Mouse (Mus musculus) embryonic facial prominence, embryonic 13.5 days (tissue): ENCODE results near the gene Gm42906. TPM values are rescaled to one million over a fixed set of nuclear protein-coding genes. Genes with fewer than 3 reads are reported as not detected.

Experiments used
- ATAC-seq: fragments of 200-750 bp; cut with Nextera tagmentation; 2 replicates; pipeline ENCODE4 v1.8.0; 2017; ENCODE audit warnings: low read depth; ENCODE audit not compliant: insufficient number of reproducible peaks, insufficient read depth, low FRiP score, low TSS enrichment
- H3K27ac ChIP-seq: fragments of 300-500 bp; sonication (generic); 2 replicates; pipeline ENCODE4 v1.5.1; 2015; ENCODE audit warnings: moderate library complexity, mild to moderate bottlenecking, inconsistent platforms
- H3K27me3 ChIP-seq: fragments of 300-500 bp; sonication (generic); 2 replicates; pipeline ENCODE4 v1.6.1; 2015; ENCODE audit warnings: mild to moderate bottlenecking, inconsistent platforms
- H3K36me3 ChIP-seq: fragments of 300-500 bp; sonication (generic); 2 replicates; pipeline ENCODE4 v1.6.1; 2015; ENCODE audit warnings: mild to moderate bottlenecking, inconsistent platforms
- H3K4me1 ChIP-seq: fragments of 300-500 bp; sonication (generic); 2 replicates; pipeline ENCODE4 v1.6.1; 2015; ENCODE audit warnings: inconsistent platforms
- H3K4me2 ChIP-seq: fragments of 300-500 bp; sonication (generic); 2 replicates; pipeline ENCODE4 v1.6.1; 2015; ENCODE audit warnings: moderate library complexity, mild to moderate bottlenecking, inconsistent platforms
- H3K4me3 ChIP-seq: fragments of 300-500 bp; sonication (generic); 2 replicates; pipeline ENCODE4 v1.5.1; 2015; ENCODE audit warnings: mild to moderate bottlenecking, inconsistent platforms
- H3K9ac ChIP-seq: fragments of 300-500 bp; sonication (generic); 2 replicates; pipeline ENCODE4 v1.6.1; 2015; ENCODE audit warnings: mild to moderate bottlenecking, inconsistent platforms
- H3K9me3 ChIP-seq: fragments of 300-500 bp; sonication (generic); 2 replicates; pipeline ENCODE4 v1.6.1; 2016; ENCODE audit warnings: inconsistent platforms
- WGBS: fragments of 180-500 bp; shearing (Covaris S2); methylation state at CpG from one replicate; pipeline ENCODE4 v1.1.7; 2015; ENCODE audit warnings: mixed read lengths; 5-methylcytosine and 5-hydroxymethylcytosine counted together
- polyA plus RNA-seq: library from polyadenylated mRNA; unstranded; fragments of >200 nt; fragmentation: Nextera tagmentation; extraction: Ambion mirVana; gene quantifications from 2 replicates; pipeline ENCODE4 v1.2.1, GENCODE M21; 2015

Gene Gm42906
- polyA plus RNA-seq, 1 experiment from 2014 or later, result not detected

DNA sequence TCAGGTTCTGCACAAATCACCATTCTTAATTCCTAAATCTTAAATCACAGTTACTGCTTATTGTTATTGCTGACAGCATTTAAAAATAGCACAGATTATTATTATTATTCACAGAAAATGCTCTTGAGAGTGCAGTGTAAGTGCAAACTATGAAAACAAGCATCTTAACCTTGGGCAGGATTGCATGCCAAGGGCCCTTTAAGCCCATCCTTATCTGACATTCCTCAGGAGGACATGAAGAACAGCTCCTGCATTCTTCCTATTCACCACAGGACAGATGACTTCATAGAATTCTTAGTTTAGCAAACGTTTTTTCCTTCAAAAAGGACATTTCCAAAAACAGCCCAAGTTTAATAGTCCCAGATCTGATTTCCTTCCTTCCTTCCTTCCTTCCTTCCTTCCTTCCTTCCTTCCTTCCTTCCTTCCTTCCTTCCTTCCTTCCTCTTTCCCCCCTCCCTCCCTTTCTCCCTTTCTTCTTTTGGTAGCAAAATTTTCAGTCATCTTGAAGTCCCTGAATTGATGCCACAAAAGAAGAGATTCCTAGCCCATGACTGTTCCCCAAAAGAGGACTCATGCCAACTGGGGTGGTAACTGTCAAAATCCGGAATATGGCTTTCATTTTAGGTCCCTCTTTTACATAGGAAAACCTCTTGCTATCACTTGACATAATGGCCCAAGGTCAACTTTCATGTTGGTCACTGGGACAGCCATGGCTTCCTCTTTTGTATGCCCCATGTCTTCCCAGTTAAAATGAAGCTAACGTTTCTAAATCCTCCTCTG is 334.9 kb downstream of the Gm42906 start:
- WGBS, result 74% methylated on average over 3 of the region's 3 CpGs
- H3K27ac ChIP-seq, result no peak overlapping the region
- no peaks in the 10 kb centered on the region; the same call in 1 of the 2 replicates for H3K9me3 ChIP-seq
- H3K36me3 ChIP-seq, result no peaks in the 10 kb centered on the region
- H3K4me1 ChIP-seq, result peaks cover 15% of the 10 kb centered on the region
- H3K4me3 ChIP-seq, result no peak overlapping the region
- no peaks in the 10 kb centered on the region for H3K27me3 ChIP-seq
- no peak overlapping the region for H3K9ac ChIP-seq
- no peak for ATAC-seq
- H3K4me2 ChIP-seq, result no peak overlapping the region

DNA sequence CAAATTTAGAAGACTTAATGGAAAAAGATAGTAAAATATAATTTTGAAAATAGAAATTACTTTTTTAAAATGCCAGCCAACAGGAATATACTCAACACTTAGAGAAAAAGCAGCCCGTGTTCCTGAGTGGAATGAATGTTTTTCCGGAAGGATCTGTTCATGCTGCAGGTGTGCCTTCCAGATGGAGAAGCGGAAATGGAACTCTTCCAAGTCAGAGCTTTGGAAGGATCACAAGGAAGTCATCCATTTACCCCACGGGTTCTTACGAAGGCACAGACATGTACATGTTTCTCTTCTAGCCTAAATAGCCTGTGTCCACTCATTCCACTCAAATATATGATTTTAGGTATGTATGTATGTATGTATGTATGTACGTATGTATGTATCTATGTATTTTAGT is 337.0 kb downstream of the Gm42906 start:
- Histone ChIP-seq H3K4me3 (no peak overlapping the region), H3K27me3 (no peaks in the 10 kb centered on the region), H3K36me3 (no peaks in the 10 kb centered on the region), H3K4me1 (peaks cover 3% of the 10 kb centered on the region), H3K9me3 (no peaks in the 10 kb centered on the region; the same call in 1 of the 2 replicates), H3K27ac (no peak overlapping the region), H3K9ac (no peak overlapping the region), H3K4me2 (no peak overlapping the region)
- WGBS, result 88% methylated on average over 6 of the region's 6 CpGs
- ATAC-seq, result no peak

DNA sequence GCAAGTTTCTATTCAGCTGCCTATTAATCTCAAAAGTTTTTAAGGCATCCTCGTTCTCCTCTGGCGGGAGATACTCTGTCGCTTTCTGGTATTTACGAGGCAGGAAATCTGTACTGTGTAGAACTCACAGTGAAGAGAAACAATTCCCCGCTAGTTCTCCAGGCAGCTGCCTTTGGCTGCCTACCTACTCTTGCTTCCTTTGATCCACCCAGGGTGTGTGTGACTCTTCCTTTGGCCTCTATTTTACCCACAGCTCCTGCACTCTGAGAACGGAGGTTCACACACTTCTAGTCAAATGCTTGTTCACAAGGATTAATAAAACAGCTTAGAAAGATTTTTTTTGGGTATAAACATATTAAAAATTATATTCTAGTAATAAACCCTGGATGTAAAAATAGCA is 338.8 kb downstream of the Gm42906 start:
- no peaks in the 10 kb centered on the region for H3K27me3 ChIP-seq
- H3K9ac ChIP-seq, result no peak overlapping the region
- no peaks in the 10 kb centered on the region; the same call in 1 of the 2 replicates for H3K9me3 ChIP-seq
- ATAC-seq, result no peak
- WGBS, result 78% methylated on average over 6 of the region's 6 CpGs
- no peaks in the 10 kb centered on the region for H3K4me1 ChIP-seq
- no peak overlapping the region for H3K27ac ChIP-seq
- no peak overlapping the region for H3K4me3 ChIP-seq
- H3K4me2 ChIP-seq, result no peak overlapping the region
- no peaks in the 10 kb centered on the region for H3K36me3 ChIP-seq

DNA sequence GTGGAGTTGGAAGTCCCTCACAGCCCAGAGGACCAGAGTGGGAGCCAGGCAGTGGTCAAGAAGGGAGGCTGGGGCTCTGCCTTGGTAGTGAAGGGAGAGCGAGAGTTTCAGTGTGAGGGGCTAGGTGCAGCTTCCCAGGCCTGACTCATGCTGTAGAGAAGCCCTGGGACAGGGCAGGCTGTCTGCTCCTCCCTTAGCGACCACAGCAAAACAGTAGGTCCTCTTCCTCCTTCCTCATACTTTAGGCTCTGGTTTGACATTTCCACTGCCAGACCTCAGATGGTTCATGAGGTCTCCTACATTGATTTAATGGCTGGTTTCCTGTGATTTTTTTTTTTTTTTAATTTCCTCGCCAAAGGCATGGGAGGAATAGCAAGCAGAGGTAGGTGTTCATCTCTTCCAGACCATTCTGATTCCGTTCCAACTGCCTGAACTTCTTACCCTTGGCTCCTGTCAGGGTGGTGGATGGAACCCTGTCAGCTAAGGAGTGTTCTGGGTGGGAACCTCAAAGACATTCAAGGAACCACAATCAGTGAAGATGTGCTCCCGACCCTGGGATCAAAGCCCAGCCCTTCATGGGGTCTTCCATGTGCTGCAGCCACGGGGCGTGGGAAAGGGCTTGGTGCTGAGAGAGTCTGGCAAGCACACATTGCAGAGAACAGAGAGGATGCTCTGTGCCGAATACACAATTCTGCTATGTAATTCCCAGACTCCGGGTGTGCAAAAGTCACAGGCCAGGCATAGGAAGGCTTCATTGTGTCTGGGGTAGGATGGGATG is 341.3 kb downstream of the Gm42906 start:
- H3K4me1 ChIP-seq, result no peaks in the 10 kb centered on the region
- H3K36me3 ChIP-seq, result no peaks in the 10 kb centered on the region
- ATAC-seq, result no peak
- no peak overlapping the region for H3K27ac ChIP-seq
- H3K4me2 ChIP-seq, result no peak overlapping the region
- H3K9ac ChIP-seq, result no peak overlapping the region
- no peak overlapping the region for H3K4me3 ChIP-seq
- H3K9me3 ChIP-seq, result no peaks in the 10 kb centered on the region
- no peaks in the 10 kb centered on the region for H3K27me3 ChIP-seq
- WGBS, result 65% methylated on average over 9 of the region's 9 CpGs

DNA sequence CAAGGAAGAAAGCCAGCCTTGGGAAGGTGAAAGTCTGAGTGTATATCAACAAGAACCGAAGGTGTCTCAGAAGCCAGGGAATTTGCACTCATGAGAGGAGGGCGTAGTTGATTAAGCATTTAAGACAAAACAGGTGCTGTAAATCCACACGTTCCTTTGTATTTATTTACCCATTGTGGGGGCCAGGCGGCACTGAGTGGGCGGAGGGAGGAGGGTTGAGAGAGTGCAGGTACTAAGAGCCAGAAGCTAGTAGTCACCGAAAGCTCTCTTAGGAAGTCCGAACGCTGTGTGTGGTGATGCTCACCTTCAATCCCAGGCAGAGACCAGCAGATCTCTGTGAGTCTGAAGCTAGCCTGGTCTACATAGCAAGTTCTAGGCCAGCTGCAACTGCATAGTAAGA is 342.2 kb downstream of the Gm42906 start:
- WGBS, result 86% methylated on average over 8 of the region's 8 CpGs
- Histone ChIP-seq H3K4me3 (no peak overlapping the region), H3K9ac (no peak overlapping the region), H3K9me3 (no peaks in the 10 kb centered on the region), H3K27me3 (no peaks in the 10 kb centered on the region), H3K27ac (no peak overlapping the region), H3K4me1 (no peaks in the 10 kb centered on the region), H3K4me2 (no peak overlapping the region), H3K36me3 (no peaks in the 10 kb centered on the region)
- ATAC-seq, result no peak

DNA sequence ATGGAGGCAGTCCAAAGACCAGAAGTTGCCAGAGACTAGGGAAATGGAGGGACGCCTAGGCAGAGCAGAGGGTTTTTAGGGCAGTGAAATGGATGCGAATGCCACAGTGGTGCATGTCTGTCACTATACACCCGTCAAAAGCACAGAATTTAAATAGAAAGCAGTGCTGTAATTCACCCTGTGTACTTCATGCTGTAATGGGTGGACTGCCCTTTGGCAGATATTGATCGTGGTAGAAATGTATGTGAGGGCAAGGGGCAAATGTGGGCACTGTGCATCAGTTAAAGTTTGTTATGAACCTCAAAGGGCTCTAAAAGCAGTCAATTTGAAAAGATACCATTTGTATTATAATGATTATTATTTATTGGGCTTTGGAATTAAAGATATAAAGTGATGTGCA is 347.7 kb downstream of the Gm42906 start:
- WGBS, result 83% methylated on average over 4 of the region's 4 CpGs
- no peak overlapping the region for H3K4me2 ChIP-seq

DNA sequence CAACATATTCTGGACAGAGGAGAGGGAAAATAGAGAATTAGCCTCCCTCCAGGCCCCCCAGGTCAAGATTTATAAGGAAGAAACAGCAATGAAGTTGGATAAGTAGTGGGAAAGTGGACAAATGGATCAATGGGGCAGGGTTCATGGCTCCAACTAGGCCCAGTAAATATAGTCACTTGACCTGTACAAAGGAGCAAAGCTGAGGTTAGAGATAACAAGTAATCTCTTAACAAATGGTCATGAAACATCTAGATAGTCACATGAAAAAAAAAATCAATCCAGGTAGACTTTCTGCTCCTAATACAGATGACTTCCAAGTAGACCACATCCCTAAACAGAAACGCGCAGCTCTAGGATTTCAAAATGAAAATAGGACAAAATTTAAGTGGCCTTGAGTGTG is 350.0 kb downstream of the Gm42906 start:
- H3K9ac ChIP-seq, result no peak overlapping the region
- H3K27me3 ChIP-seq, result no peaks in the 10 kb centered on the region
- WGBS, result 92% methylated on average over 2 of the region's 2 CpGs
- H3K4me1 ChIP-seq, result no peaks in the 10 kb centered on the region
- ATAC-seq, result no peak
- H3K9me3 ChIP-seq, result no peaks in the 10 kb centered on the region
- H3K36me3 ChIP-seq, result no peaks in the 10 kb centered on the region
- no peak overlapping the region for H3K4me3 ChIP-seq
- H3K4me2 ChIP-seq, result no peak overlapping the region
- H3K27ac ChIP-seq, result no peak overlapping the region

More for the DNA sequence above, 347.7 kb downstream of the Gm42906 start:
- no peak overlapping the region for H3K4me3 ChIP-seq
- no peak for ATAC-seq
- no peak overlapping the region for H3K27ac ChIP-seq
- H3K9me3 ChIP-seq, result no peaks in the 10 kb centered on the region
- H3K27me3 ChIP-seq, result no peaks in the 10 kb centered on the region
- H3K4me1 ChIP-seq, result no peaks in the 10 kb centered on the region
- no peaks in the 10 kb centered on the region for H3K36me3 ChIP-seq
- no peak overlapping the region for H3K9ac ChIP-seq

DNA sequence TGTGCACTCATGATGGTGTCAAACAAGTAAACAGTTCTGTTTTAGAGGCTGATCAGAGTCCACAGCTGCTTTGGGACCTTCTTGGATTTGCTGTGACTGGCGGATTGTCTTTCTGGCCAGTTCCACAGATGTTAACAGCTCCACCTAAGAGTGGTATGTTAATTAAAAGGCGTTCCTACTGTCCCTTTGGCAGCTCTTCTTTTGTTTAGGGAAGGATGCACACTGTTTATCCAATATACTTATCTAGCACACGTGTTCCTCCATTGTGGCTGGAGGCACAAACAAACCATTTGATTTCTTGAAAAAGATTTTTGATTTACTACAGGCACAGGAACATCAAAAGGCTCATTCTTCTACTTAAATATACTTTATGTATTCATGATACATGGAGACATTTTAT is 351.0 kb downstream of the Gm42906 start:
- no peaks in the 10 kb centered on the region for H3K36me3 ChIP-seq
- no peak overlapping the region for H3K27ac ChIP-seq
- H3K27me3 ChIP-seq, result no peaks in the 10 kb centered on the region
- H3K4me3 ChIP-seq, result no peak overlapping the region
- no peak for ATAC-seq
- no peak overlapping the region for H3K9ac ChIP-seq
- 59% methylated on average over 3 of the region's 3 CpGs for WGBS
- no peaks in the 10 kb centered on the region for H3K4me1 ChIP-seq
- no peak overlapping the region for H3K4me2 ChIP-seq
- H3K9me3 ChIP-seq, result no peaks in the 10 kb centered on the region

DNA sequence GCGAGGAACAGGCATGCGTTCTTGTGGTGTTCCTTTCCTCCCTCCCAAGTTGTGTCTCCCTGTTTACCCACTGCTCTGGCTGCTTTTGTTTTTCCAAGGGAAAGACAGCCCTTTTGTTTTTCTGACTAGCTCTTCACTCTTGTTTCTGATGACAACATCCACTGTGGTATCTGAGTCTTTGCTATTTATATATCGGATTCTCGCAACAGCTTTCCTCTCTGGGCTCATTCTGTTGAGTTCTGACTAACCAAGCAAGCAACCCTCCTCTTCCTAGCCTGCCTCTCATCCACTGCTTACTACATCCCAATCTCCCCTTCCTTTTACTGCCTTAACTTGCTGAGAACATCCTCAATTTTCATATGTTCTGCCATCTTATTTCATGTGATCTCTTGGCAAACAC is 353.7 kb downstream of the Gm42906 start:
- Histone ChIP-seq H3K9me3 (no peaks in the 10 kb centered on the region), H3K4me1 (peaks cover 21% of the 10 kb centered on the region), H3K4me2 (no peak overlapping the region), H3K9ac (no peak overlapping the region), H3K36me3 (no peaks in the 10 kb centered on the region), H3K27ac (no peak overlapping the region), H3K27me3 (no peaks in the 10 kb centered on the region), H3K4me3 (no peak overlapping the region)
- 82% methylated on average over 4 of the region's 4 CpGs for WGBS
- ATAC-seq, result no peak

DNA sequence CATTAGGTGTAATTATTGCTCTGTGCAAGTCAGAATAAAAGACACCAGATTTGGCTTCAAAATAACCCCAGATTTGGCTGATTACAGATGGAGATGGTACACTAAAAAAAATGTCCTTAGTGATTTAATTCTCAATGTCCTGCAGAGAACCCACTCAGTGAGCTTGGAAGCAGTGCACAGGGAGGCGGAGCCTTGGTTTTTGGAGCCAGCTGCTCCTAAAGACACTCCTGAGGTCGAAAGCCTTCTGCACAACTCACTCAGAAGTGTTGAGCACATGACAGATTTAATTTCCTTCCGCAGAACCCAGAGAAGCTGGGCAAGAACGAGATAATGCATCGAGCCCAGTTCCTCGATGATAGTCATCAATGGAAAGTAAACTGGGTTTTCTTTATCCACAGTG is 356.5 kb downstream of the Gm42906 start:
- no peak overlapping the region for H3K4me3 ChIP-seq
- H3K9ac ChIP-seq, result no peak overlapping the region
- no peaks in the 10 kb centered on the region for H3K27me3 ChIP-seq
- H3K36me3 ChIP-seq, result no peaks in the 10 kb centered on the region
- H3K4me1 ChIP-seq, result peaks cover 21% of the 10 kb centered on the region
- WGBS, result 46% methylated on average over 6 of the region's 6 CpGs
- no peak overlapping the region for H3K4me2 ChIP-seq
- no peaks in the 10 kb centered on the region for H3K9me3 ChIP-seq
- no peak for ATAC-seq
- no peak overlapping the region for H3K27ac ChIP-seq

DNA sequence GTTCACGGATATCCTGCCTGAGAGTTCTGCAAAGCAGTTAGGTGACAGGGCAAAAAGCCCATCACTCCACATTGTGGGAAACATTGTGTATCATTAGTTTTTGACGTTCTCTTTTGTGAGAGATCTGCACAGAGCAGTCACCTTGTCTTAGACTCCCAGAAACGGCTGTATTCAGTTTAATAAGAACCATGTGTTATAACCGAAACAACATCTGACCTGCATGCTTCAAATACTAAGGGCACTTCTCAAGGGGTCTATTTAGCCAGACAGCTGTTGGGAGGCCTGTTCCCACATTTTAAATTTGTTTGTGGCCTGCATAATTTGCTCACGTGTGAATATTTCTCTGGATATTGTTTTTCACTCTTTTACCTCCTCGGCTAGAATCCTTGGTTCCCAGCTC is 357.1 kb downstream of the Gm42906 start:
- 26% methylated on average over 6 of the region's 6 CpGs for WGBS
- Histone ChIP-seq H3K4me3 (no peak overlapping the region), H3K27me3 (no peaks in the 10 kb centered on the region), H3K4me2 (no peak overlapping the region), H3K36me3 (no peaks in the 10 kb centered on the region), H3K4me1 (peaks cover 21% of the 10 kb centered on the region), H3K27ac (peak overlapping the region; percentile 45; the same call in 1 of the 2 replicates), H3K9ac (no peak overlapping the region), H3K9me3 (no peaks in the 10 kb centered on the region)
- ATAC-seq, result no peak

DNA sequence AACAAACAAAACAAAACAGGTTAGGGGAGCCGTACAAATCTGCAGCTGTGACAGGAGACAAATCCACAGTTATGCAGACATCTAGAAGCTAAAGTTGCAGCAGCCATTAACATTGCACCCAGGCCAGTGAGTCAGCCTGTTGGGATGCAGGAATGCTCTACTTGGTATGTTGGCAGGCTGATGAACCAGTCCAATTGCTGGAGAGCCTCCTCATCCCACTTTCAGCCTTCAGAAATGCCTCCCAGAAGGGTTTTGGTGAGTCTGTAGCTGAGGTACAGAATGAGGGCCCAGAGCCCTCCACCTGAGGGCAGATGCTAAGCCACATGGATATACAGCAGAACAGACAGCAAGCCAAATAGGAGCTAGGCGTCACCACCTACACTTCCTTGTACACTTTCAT is 358.4 kb downstream of the Gm42906 start:
- 74% methylated on average over 2 of the region's 2 CpGs for WGBS
- Histone ChIP-seq H3K27ac (no peak overlapping the region), H3K4me3 (no peak overlapping the region), H3K36me3 (no peaks in the 10 kb centered on the region), H3K9ac (no peak overlapping the region), H3K4me1 (peaks cover 21% of the 10 kb centered on the region), H3K4me2 (no peak overlapping the region), H3K27me3 (no peaks in the 10 kb centered on the region), H3K9me3 (no peaks in the 10 kb centered on the region)
- no peak for ATAC-seq
